Mouse (Mus musculus) embryonic facial prominence, embryonic 15.5 days (tissue): ENCODE results near the gene Nfyc. TPM values are rescaled to one million over a fixed set of nuclear protein-coding genes. Genes with fewer than 3 reads are reported as not detected.

Experiments
- ATAC-seq: fragments of 200-750 bp; cut with Nextera tagmentation; 2 replicates; pipeline ENCODE4 v1.8.0; 2017; ENCODE audit warnings: low read depth, moderate TSS enrichment; ENCODE audit not compliant: insufficient number of reproducible peaks, low FRiP score, low TSS enrichment
- H3K27ac ChIP-seq: fragments of 300-500 bp; sonication (generic); replicated peaks from 2 replicates; pipeline ENCODE4 v1.5.1; 2015; ENCODE audit warnings: mild to moderate bottlenecking, inconsistent platforms
- H3K27me3 ChIP-seq: fragments of 300-500 bp; sonication (generic); 2 replicates; pipeline ENCODE4 v1.6.1; 2015; ENCODE audit warnings: inconsistent platforms
- H3K36me3 ChIP-seq: fragments of 300-500 bp; sonication (generic); 2 replicates; pipeline ENCODE4 v1.6.1; 2015; ENCODE audit warnings: mild to moderate bottlenecking, inconsistent platforms
- H3K4me1 ChIP-seq: fragments of 300-500 bp; sonication (generic); 2 replicates; pipeline ENCODE4 v1.6.1; 2015; ENCODE audit warnings: inconsistent platforms
- H3K4me2 ChIP-seq: fragments of 300-500 bp; sonication (generic); replicated peaks from 2 replicates; pipeline ENCODE4 v1.6.1; 2015; ENCODE audit warnings: mild to moderate bottlenecking, inconsistent platforms
- H3K4me3 ChIP-seq: fragments of 300-500 bp; sonication (generic); replicated peaks from 2 replicates; pipeline ENCODE4 v1.5.1; 2015; ENCODE audit warnings: mild to moderate bottlenecking, inconsistent platforms
- H3K9ac ChIP-seq: fragments of 300-500 bp; sonication (generic); 2 replicates; pipeline ENCODE4 v1.6.1; 2015; ENCODE audit warnings: inconsistent platforms
- H3K9me3 ChIP-seq: fragments of 300-500 bp; sonication (generic); replicated peaks from 2 replicates; pipeline ENCODE4 v1.6.1; 2016; ENCODE audit warnings: inconsistent platforms
- WGBS: fragments of 180-500 bp; shearing (Covaris S2); methylation state at CpG from one replicate; pipeline ENCODE4 v1.1.7; 2015; 5-methylcytosine and 5-hydroxymethylcytosine counted together
- polyA plus RNA-seq: library from polyadenylated mRNA; unstranded; fragments of >200 nt; fragmentation: Nextera tagmentation; extraction: Ambion mirVana; gene quantifications from 2 replicates; pipeline ENCODE4 v1.2.1, GENCODE M21; 2015

Nfyc gene
- polyA plus RNA-seq, 1 experiment from 2014 or later = 99.4 TPM

GRCm38 (mm10) chr4:120813762-120814161 is 17.6 kb downstream of the Nfyc start:
- Histone ChIP-seq H3K27me3 (no peaks in the 10 kb centered on the region), H3K36me3 (no peaks in the 10 kb centered on the region), H3K9me3 (no peaks in the 10 kb centered on the region), H3K4me1 (peaks cover 30% of the 10 kb centered on the region), H3K27ac (no peak overlapping the region), H3K4me2 (peak overlapping the region; percentile 54), H3K9ac (0 out of 2 replicates have a peak overlapping the region, but pooled peaks have one; percentile 12), H3K4me3 (peak overlapping the region; percentile 49)
- ATAC-seq = no peak
- 30% methylated on average over 1 of the region's 1 CpGs for WGBS

GRCm38 (mm10) chr4:120805816-120806215 is 25.6 kb downstream of the Nfyc start:
- H3K4me2 ChIP-seq = no peak overlapping the region
- no peak for ATAC-seq

GRCm38 (mm10) chr4:120801446-120801845 is 29.9 kb downstream of the Nfyc start:
- Histone ChIP-seq H3K27me3 (no peaks in the 10 kb centered on the region), H3K27ac (no peak overlapping the region), H3K36me3 (no peaks in the 10 kb centered on the region), H3K4me1 (peaks cover 6% of the 10 kb centered on the region), H3K9ac (no peak overlapping the region), H3K4me2 (no peak overlapping the region), H3K4me3 (no peak overlapping the region), H3K9me3 (no peaks in the 10 kb centered on the region)
- WGBS = 31% methylated on average over 2 of the region's 2 CpGs
- no peak for ATAC-seq

More at GRCm38 (mm10) chr4:120805816-120806215, 25.6 kb downstream of the Nfyc start:
- Histone ChIP-seq H3K4me3 (no peak overlapping the region), H3K36me3 (no peaks in the 10 kb centered on the region), H3K9ac (no peak overlapping the region), H3K27me3 (no peaks in the 10 kb centered on the region), H3K4me1 (peaks cover 6% of the 10 kb centered on the region), H3K27ac (no peak overlapping the region), H3K9me3 (no peaks in the 10 kb centered on the region)

GRCm38 (mm10) chr4:120800691-120801090 is 30.7 kb downstream of the Nfyc start:
- H3K4me1 ChIP-seq = peaks cover 6% of the 10 kb centered on the region
- no peak overlapping the region for H3K4me3 ChIP-seq
- 0 out of 2 replicates have a peak overlapping the region, but pooled peaks have one; percentile 6 for H3K27ac ChIP-seq
- no peaks in the 10 kb centered on the region for H3K27me3 ChIP-seq
- no peak overlapping the region for H3K9ac ChIP-seq
- ATAC-seq = no peak
- H3K36me3 ChIP-seq = no peaks in the 10 kb centered on the region
- 28% methylated on average over 3 of the region's 3 CpGs for WGBS
- H3K9me3 ChIP-seq = no peaks in the 10 kb centered on the region
- H3K4me2 ChIP-seq = no peak overlapping the region

- WGBS = 45% methylated on average over 2 of the region's 2 CpGs
- no peak overlapping the region for H3K4me3 ChIP-seq
- H3K4me2 ChIP-seq = no peak overlapping the region
- H3K27me3 ChIP-seq = no peaks in the 10 kb centered on the region
- no peak for ATAC-seq
- H3K9me3 ChIP-seq = no peaks in the 10 kb centered on the region
- H3K4me1 ChIP-seq = peaks cover 6% of the 10 kb centered on the region
- H3K9ac ChIP-seq = no peak overlapping the region
- H3K27ac ChIP-seq = peak overlapping the region; percentile 9; the same call in 1 of the 2 replicates
- no peaks in the 10 kb centered on the region for H3K36me3 ChIP-seq
Observed at GRCm38 (mm10) chr4:120799680-120800166, 31.6 kb downstream of the Nfyc start.

- Histone ChIP-seq H3K27ac (no peak overlapping the region), H3K4me1 (peaks cover 6% of the 10 kb centered on the region), H3K4me2 (no peak overlapping the region), H3K36me3 (no peaks in the 10 kb centered on the region), H3K27me3 (no peaks in the 10 kb centered on the region), H3K9me3 (no peaks in the 10 kb centered on the region), H3K9ac (no peak overlapping the region), H3K4me3 (no peak overlapping the region)
- ATAC-seq = no peak
- WGBS = 85% methylated on average over 5 of the region's 5 CpGs
Observed at GRCm38 (mm10) chr4:120797985-120798725, 33.2 kb downstream of the Nfyc start.

- Histone ChIP-seq H3K36me3 (no peaks in the 10 kb centered on the region), H3K27me3 (no peaks in the 10 kb centered on the region), H3K9ac (no peak overlapping the region), H3K4me2 (no peak overlapping the region), H3K4me1 (peaks cover 6% of the 10 kb centered on the region), H3K4me3 (no peak overlapping the region), H3K9me3 (no peaks in the 10 kb centered on the region), H3K27ac (no peak overlapping the region)
- 83% methylated on average over 2 of the region's 2 CpGs for WGBS
- ATAC-seq = no peak
Observed at GRCm38 (mm10) chr4:120796687-120797086, 34.7 kb downstream of the Nfyc start.

- Histone ChIP-seq H3K27ac (no peak overlapping the region), H3K4me1 (no peaks in the 10 kb centered on the region), H3K9ac (no peak overlapping the region), H3K4me3 (no peak overlapping the region), H3K4me2 (no peak overlapping the region), H3K9me3 (no peaks in the 10 kb centered on the region), H3K27me3 (no peaks in the 10 kb centered on the region), H3K36me3 (0 out of 2 replicates have a peak, but pooled peaks cover 2% of the 10 kb centered on the region)
- ATAC-seq = no peak
- 76% methylated on average over 1 of the region's 1 CpGs for WGBS
Observed at GRCm38 (mm10) chr4:120795646-120796045, 35.7 kb downstream of the Nfyc start.

GRCm38 (mm10) chr4:120792918-120793317 is 38.5 kb downstream of the Nfyc start:
- H3K36me3 ChIP-seq = peaks cover 13% of the 10 kb centered on the region

GRCm38 (mm10) chr4:120790027-120790426 is 41.3 kb downstream of the Nfyc start:
- WGBS = 89% methylated on average over 4 of the region's 4 CpGs
- no peak overlapping the region for H3K27ac ChIP-seq
- no peaks in the 10 kb centered on the region for H3K9me3 ChIP-seq
- ATAC-seq = no peak
- H3K9ac ChIP-seq = no peak overlapping the region
- H3K4me1 ChIP-seq = no peaks in the 10 kb centered on the region
- H3K4me3 ChIP-seq = no peak overlapping the region
- H3K4me2 ChIP-seq = no peak overlapping the region
- no peaks in the 10 kb centered on the region for H3K27me3 ChIP-seq
- peaks cover 28% of the 10 kb centered on the region for H3K36me3 ChIP-seq

More at GRCm38 (mm10) chr4:120792918-120793317, 38.5 kb downstream of the Nfyc start:
- ATAC-seq = no peak
- H3K27ac ChIP-seq = no peak overlapping the region
- H3K9ac ChIP-seq = no peak overlapping the region
- H3K4me1 ChIP-seq = no peaks in the 10 kb centered on the region
- no peaks in the 10 kb centered on the region for H3K9me3 ChIP-seq
- H3K27me3 ChIP-seq = no peaks in the 10 kb centered on the region
- 76% methylated on average over 2 of the region's 2 CpGs for WGBS
- no peak overlapping the region for H3K4me2 ChIP-seq
- H3K4me3 ChIP-seq = no peak overlapping the region

GRCm38 (mm10) chr4:120755801-120756200 is 75.6 kb downstream of the Nfyc start:
- WGBS = 43% methylated on average over 5 of the region's 5 CpGs
- no peak overlapping the region for H3K4me3 ChIP-seq
- peaks cover 11% of the 10 kb centered on the region; the same call in 1 of the 2 replicates for H3K27me3 ChIP-seq
- ATAC-seq = no peak
- H3K4me1 ChIP-seq = no peaks in the 10 kb centered on the region
- H3K27ac ChIP-seq = no peak overlapping the region
- H3K9me3 ChIP-seq = no peaks in the 10 kb centered on the region
- H3K4me2 ChIP-seq = no peak overlapping the region
- no peak overlapping the region for H3K9ac ChIP-seq
- H3K36me3 ChIP-seq = peaks cover 36% of the 10 kb centered on the region

GRCm38 (mm10) chr4:120755299-120755698 is 76.1 kb downstream of the Nfyc start:
- no peak for ATAC-seq
- WGBS = 0% methylated on average over 1 of the region's 1 CpGs
- H3K9ac ChIP-seq = no peak overlapping the region

More at GRCm38 (mm10) chr4:120755299-120755698, 76.1 kb downstream of the Nfyc start:
- no peaks in the 10 kb centered on the region for H3K9me3 ChIP-seq
- no peak overlapping the region for H3K27ac ChIP-seq
- H3K4me3 ChIP-seq = no peak overlapping the region
- H3K27me3 ChIP-seq = peaks cover 14% of the 10 kb centered on the region
- no peaks in the 10 kb centered on the region for H3K4me1 ChIP-seq
- H3K4me2 ChIP-seq = no peak overlapping the region
- H3K36me3 ChIP-seq = peaks cover 31% of the 10 kb centered on the region
